In the genomic region with DNA sequence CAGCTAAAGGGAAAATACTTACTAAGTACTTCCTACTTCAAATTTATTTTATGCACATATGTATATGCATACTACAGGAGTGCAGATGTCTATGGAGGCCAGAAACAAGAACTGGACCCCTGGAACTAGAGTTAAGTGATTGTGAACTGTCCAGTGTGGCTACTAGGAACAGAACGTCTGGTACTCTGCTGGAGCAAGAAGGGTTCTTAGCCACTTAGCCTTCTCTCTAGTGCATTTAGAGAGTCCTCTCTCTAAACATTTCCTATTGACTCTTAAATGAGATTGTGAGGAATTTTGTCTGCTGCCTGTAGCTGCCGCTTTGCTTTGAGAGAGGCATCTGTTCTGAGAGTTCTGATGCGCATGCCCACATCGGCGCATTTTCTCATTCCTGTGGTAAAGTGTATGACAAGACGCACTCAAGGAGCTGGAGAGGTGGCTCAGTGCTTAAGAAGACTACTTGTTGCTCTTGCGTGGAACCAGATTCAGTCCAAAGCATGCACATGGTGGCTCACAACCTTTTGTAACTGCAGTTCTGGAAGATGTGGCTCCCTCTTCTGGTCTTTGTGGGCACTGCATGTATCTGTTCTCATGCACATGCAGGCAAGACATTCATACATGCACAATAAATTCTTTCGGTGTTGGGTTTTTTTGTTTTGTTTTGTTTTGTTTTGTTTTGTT, we compare ENCODE assay signal across 9 mouse cellular contexts.
DNase-seq lines count a peak whose midpoint lies in the region; ATAC-seq and TF ChIP-seq lines count a peak whose summit lies in the region.
"Had no signal": no experiment of that assay in that cellular context is flagged by ENCODE, and none has a peak within 500 bp of the region (broad histone marks: within the 10 kb centered on the region; RNA-seq: fewer than 3 reads in every experiment).

No protein-coding gene starts in this region.

- H3K9me3 ChIP-seq in hindbrain, embryonic 11.5 days (ENCODE audit: control insufficient read depth, low read length) = no peaks in the 10 kb centered on the region
- H3K9me3 ChIP-seq in hindbrain, embryonic 12.5 days (replicated peaks) = no peaks in the 10 kb centered on the region
- no peaks in the 10 kb centered on the region for H3K9me3 ChIP-seq in liver, embryonic 13.5 days (replicated peaks)
- H3K9me3 ChIP-seq: embryonic facial prominence, embryonic 13.5 days had no signal

- no peaks in the 10 kb centered on the region for H3K27me3 ChIP-seq in hindbrain, embryonic 11.5 days (ENCODE audit: control insufficient read depth, insufficient read depth, low read length)
- H3K27me3 ChIP-seq in hindbrain, embryonic 12.5 days = no peaks in the 10 kb centered on the region
- H3K27me3 ChIP-seq in Patski = no peaks in the 10 kb centered on the region
- H3K27me3 ChIP-seq in liver, embryonic 13.5 days = no peaks in the 10 kb centered on the region
- H3K27me3 ChIP-seq: embryonic facial prominence, embryonic 13.5 days had no signal

- no peak for ATAC-seq in hindbrain, embryonic 11.5 days (ENCODE audit: low FRiP score)
- ATAC-seq in hindbrain, embryonic 12.5 days (ENCODE audit: low FRiP score) = no peak
- no peak for ATAC-seq in Patski
- ATAC-seq in liver, embryonic 13.5 days (ENCODE audit: low read depth) = no peak

- in situ Hi-C loops in Patski (cut with MboI; ENCODE audit: low pct_unique_long_range_greater_than_20kb) = no loop called here

- H3K4me1 ChIP-seq in hindbrain, embryonic 11.5 days (replicated peaks; ENCODE audit: control insufficient read depth, insufficient read depth, low read length) = 0 out of 2 replicates have a peak, but pooled peaks cover 2% of the 10 kb centered on the region
- peaks cover 16% of the 10 kb centered on the region for H3K4me1 ChIP-seq in hindbrain, embryonic 12.5 days
- H3K4me1 ChIP-seq in liver, embryonic 13.5 days (replicated peaks) = no peaks in the 10 kb centered on the region
- H3K4me1 ChIP-seq: embryonic facial prominence, embryonic 13.5 days had no signal

- H3K4me3 ChIP-seq in hindbrain, embryonic 11.5 days (ENCODE audit: low read depth, low read length) = no peak overlapping the region
- H3K4me3 ChIP-seq in hindbrain, embryonic 12.5 days = no peak overlapping the region
- no peak overlapping the region for H3K4me3 ChIP-seq in liver, embryonic 13.5 days (replicated peaks)
- H3K4me3 ChIP-seq: embryonic facial prominence, embryonic 13.5 days had no signal

- no peak overlapping the region for H3K9ac ChIP-seq in hindbrain, embryonic 11.5 days (ENCODE audit: low read depth, low read length)
- no peak overlapping the region for H3K9ac ChIP-seq in hindbrain, embryonic 12.5 days
- H3K9ac ChIP-seq in liver, embryonic 13.5 days = no peak overlapping the region
- H3K9ac ChIP-seq: embryonic facial prominence, embryonic 13.5 days had no signal

- CTCF ChIA-PET in Patski (lab: Charles Lee) = interaction anchor here (0.9 to 1.3 kb wide), 4 partner anchors 8 to 191 kb away, joined by 3 to 4 read pairs (median 3); no protein-coding TSS in a partner anchor

- 91% methylated on average over 8 of the region's 8 CpGs for WGBS in hindbrain, embryonic 11.5 days
- WGBS in hindbrain, embryonic 12.5 days = 88% methylated on average over 8 of the region's 8 CpGs
- WGBS in liver, embryonic 13.5 days (ENCODE audit: insufficient replicate concordance) = 78% methylated on average over 8 of the region's 8 CpGs

- POLR2A ChIA-PET in Patski (lab: Charles Lee) = interaction anchor here (0.7 kb wide), 1 partner anchor 781 kb away, joined by 4 read pairs; no protein-coding TSS in a partner anchor

- peak; percentile 61 for DNase-seq in hindbrain, embryonic 11.5 days (ENCODE audit: low spot score)
- DNase-seq in 3T3-L1 (ENCODE audit: low read depth, low spot score) (peak; percentile 49), Patski (ENCODE audit: low read depth, low spot score) (no peak)
- DNase-seq in embryo, embryonic 10 days (ENCODE audit: low spot score) = peak; percentile 78
- DNase-seq in liver, embryonic 13.5 days = peak; percentile 4
- DNase-seq in testis, postnatal 10 days (ENCODE audit: low spot score) = peak; percentile 65
- no peak for DNase-seq in urinary bladder, postnatal 36 days (ENCODE audit: low spot score in 2 of 2)

- no peaks in the 10 kb centered on the region for H3K36me3 ChIP-seq in hindbrain, embryonic 11.5 days (ENCODE audit: control insufficient read depth, insufficient read depth, low read length)
- no peaks in the 10 kb centered on the region for H3K36me3 ChIP-seq in hindbrain, embryonic 12.5 days
- H3K36me3 ChIP-seq in liver, embryonic 13.5 days = no peaks in the 10 kb centered on the region
- H3K36me3 ChIP-seq: embryonic facial prominence, embryonic 13.5 days had no signal

- TF ChIP-seq CTCF in Patski (IDR thresholded peaks at IDR 0.05) = peak; percentile 66

- no peak overlapping the region for H3K4me2 ChIP-seq in hindbrain, embryonic 11.5 days (replicated peaks; ENCODE audit: low read depth, low read length)
- no peak overlapping the region for H3K4me2 ChIP-seq in hindbrain, embryonic 12.5 days (replicated peaks)
- no peak overlapping the region for H3K4me2 ChIP-seq in liver, embryonic 13.5 days
- H3K4me2 ChIP-seq: embryonic facial prominence, embryonic 13.5 days had no signal

- no peak overlapping the region for H3K27ac ChIP-seq in hindbrain, embryonic 11.5 days (ENCODE audit: low read depth, low read length)
- no peak overlapping the region for H3K27ac ChIP-seq in hindbrain, embryonic 12.5 days
- no peak overlapping the region for H3K27ac ChIP-seq in liver, embryonic 13.5 days
- H3K27ac ChIP-seq: embryonic facial prominence, embryonic 13.5 days had no signal

Comparison
In these comparisons a context has a peak if more than half of its experiments do, and no peak if none do; other contexts are left out.
1. DNase-seq: peak in hindbrain, embryonic 11.5 days (single experiment), 3T3-L1 (single experiment), embryo, embryonic 10 days (single experiment), liver, embryonic 13.5 days (single experiment) and testis, postnatal 10 days (single experiment); none in Patski (single experiment) and urinary bladder, postnatal 36 days (0 of 2).